Mouse (Mus musculus) ES-E14 (cell line): ENCODE data around the gene Adgrv1.

Experiments used
- CHD2 ChIP-seq: IDR thresholded peaks from 2 replicates; pipeline ENCODE4 v1.6.1; 2014; ENCODE audit warnings: mild to moderate bottlenecking, low read depth, low read length, inconsistent platforms
- HCFC1 ChIP-seq: IDR thresholded peaks from 2 replicates; pipeline ENCODE4 v1.6.1; 2012; ENCODE audit warnings: low read length, inconsistent platforms, borderline replicate concordance; ENCODE audit not compliant: insufficient read depth
- MAFK ChIP-seq: IDR thresholded peaks from 2 replicates; pipeline ENCODE4 v1.6.1; 2014; ENCODE audit warnings: mild to moderate bottlenecking, low read depth, low read length, inconsistent platforms; ENCODE audit not compliant: insufficient read depth
- ZC3H11A ChIP-seq: IDR thresholded peaks from 2 replicates; pipeline ENCODE4 v1.6.1; 2012; ENCODE audit warnings: low read depth, mild to moderate bottlenecking, inconsistent platforms, low read length, borderline replicate concordance
- ZNF384 ChIP-seq: IDR thresholded peaks from 2 replicates; pipeline ENCODE4 v1.6.1; 2012; ENCODE audit warnings: low read depth, low read length, inconsistent platforms

DNA sequence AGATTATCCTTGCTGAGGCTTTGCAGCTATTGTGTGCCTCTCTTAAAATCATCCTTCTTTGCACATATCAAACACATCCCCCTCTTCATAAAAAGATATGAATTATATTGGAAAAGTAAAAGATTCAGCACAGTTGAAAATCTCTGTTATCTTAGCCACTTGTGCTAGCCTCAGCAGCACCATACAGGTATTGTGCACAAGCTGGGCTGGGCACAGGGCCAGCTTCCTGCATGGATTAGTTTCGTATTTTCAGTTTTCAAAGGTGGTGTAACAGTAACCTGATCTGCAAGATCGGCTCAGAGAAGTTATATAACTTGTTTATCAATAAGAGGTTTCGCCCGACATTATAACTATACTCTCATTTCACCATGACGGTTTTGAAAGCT lies 353.6 kb downstream of the Adgrv1 start:
- TF ChIP-seq ZNF384 (no peak), HCFC1 (no peak), CHD2 (no peak), MAFK (no peak), ZC3H11A (no peak)
